Mouse (Mus musculus) testis, adult 2 months (tissue): ENCODE data around the gene B4galnt2. TPM values are rescaled to one million over a fixed set of nuclear protein-coding genes. Genes with fewer than 3 reads are reported as not detected.
"Not testable (repeated sequence)": the region's sequence is repeated elsewhere in the genome, so short reads cannot be mapped to it uniquely, and the experiment has no call there.

Experiments
- H3K27ac ChIP-seq: fragments of 200-500 bp; 2 replicates; pipeline ENCODE4 v1.5.1; 2012; ENCODE audit warnings: low read depth, low read length; ENCODE audit not compliant: control insufficient read depth, insufficient read depth
- H3K27me3 ChIP-seq: fragments of 200-500 bp; 2 replicates; pipeline ENCODE4 v1.6.1; 2012; ENCODE audit warnings: mild to moderate bottlenecking, low read length, moderate library complexity; ENCODE audit not compliant: control insufficient read depth, insufficient read depth
- H3K36me3 ChIP-seq: fragments of 200-500 bp; 2 replicates; pipeline ENCODE4 v1.6.1; 2012; ENCODE audit warnings: mild to moderate bottlenecking, low read length; ENCODE audit not compliant: control insufficient read depth, insufficient read depth
- H3K4me1 ChIP-seq: fragments of 200-500 bp; 2 replicates; pipeline ENCODE4 v1.6.1; 2012; ENCODE audit warnings: low read length; ENCODE audit not compliant: control insufficient read depth, insufficient read depth
- H3K4me3 ChIP-seq: fragments of 200-500 bp; 2 replicates; pipeline ENCODE4 v1.5.1; 2012; ENCODE audit warnings: low read depth, mild to moderate bottlenecking, low read length, moderate library complexity, mixed read lengths; ENCODE audit not compliant: control insufficient read depth
- CTCF ChIP-seq: fragments of 200-500 bp; IDR thresholded peaks from 2 replicates; pipeline ENCODE4 v1.5.1; 2012; ENCODE audit warnings: low read depth, mild to moderate bottlenecking, inconsistent platforms, low read length, moderate library complexity; ENCODE audit not compliant: control insufficient read depth, insufficient read depth, insufficient replicate concordance
- POLR2A ChIP-seq: fragments of 200-500 bp; IDR thresholded peaks from 2 replicates; pipeline ENCODE4 v1.6.1; 2012; ENCODE audit warnings: low read depth, mild to moderate bottlenecking, inconsistent platforms, low read length, moderate library complexity; ENCODE audit not compliant: control insufficient read depth
- polyA plus RNA-seq: library from polyadenylated mRNA; depleted of rRNA; stranded (reverse); fragments of >200 nt; gene quantifications from 2 replicates; pipeline ENCODE4 v1.2.3, GENCODE M21; 2012

Gene B4galnt2
- polyA plus RNA-seq, 1 experiment, result 0.35 TPM

DNA sequence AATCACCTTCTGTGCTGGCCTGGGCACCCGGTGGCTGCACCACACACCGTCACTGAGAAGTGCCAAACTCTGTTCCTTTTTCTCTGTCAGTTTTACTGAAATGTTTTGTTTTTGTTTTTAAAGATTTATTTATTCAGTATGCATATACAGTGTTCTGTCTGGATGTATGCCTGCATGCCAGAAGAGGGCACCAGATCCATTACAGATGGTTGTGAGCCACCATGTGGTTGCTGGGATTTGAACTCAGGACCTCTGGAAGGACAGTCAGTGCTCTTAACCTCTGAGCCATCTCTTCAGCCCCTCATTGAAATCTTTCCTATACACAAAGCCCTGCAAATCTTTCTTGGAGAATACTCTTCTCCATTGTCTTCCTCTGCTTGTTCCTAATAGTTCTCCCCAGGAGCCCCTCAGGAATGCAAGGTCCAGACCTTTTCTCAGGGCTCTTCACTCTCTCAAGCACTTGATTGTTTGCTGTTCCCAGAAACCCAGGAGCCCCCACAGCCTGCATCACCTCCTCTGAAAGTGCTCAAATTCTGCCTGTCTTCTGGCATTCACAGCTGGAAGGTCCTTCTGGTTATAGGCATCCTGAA is 24.1 kb downstream of the B4galnt2 start:
- H3K27ac ChIP-seq, result no peak overlapping the region
- no peak overlapping the region for H3K4me3 ChIP-seq
- H3K36me3 ChIP-seq, result no peaks in the 10 kb centered on the region
- H3K27me3 ChIP-seq, result no peaks in the 10 kb centered on the region
- H3K4me1 ChIP-seq, result no peaks in the 10 kb centered on the region
- TF ChIP-seq CTCF, result no peak
- TF ChIP-seq POLR2A, result no peak

DNA sequence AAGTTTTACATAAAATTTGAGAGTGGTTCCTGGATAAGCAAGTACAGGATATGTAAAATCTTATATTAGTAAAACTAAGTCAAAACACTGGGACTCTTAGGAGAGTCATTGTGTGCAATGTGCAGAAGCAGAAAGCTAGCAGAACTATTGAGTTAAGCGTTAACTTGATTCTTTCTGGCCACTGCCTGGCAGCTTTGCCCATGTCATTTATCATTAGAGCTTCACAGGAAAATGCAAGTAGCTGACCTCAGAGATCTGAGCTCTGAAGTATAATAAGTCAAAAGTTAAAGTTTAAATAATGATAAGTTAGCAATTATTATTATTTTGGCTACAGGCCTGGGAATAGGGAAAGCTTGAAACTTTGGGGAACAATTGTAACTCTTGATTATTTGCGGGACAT is 34.8 kb downstream of the B4galnt2 start:
- H3K27me3 ChIP-seq, H3K36me3 ChIP-seq, H3K4me1 ChIP-seq, H3K4me3 ChIP-seq, H3K27ac ChIP-seq: not testable (repeated sequence)

DNA sequence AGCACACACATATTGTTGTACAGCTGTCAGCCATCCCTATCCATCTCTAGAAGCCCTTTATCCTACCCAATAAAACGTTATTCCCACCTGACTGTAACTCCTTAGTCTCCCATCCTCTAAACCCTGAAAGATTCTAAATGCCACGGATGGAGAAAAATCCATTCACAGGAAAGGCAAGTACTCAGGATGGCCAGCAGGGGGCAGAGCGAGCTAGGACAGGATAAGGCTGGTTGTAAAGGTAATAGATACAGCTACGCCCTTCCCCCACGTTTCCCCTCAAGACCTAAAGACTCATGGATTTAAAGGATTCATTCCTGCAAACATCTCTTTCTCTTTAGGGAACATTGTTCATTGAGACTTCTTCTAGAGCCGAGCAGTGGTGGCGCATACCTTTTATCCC is 38.4 kb downstream of the B4galnt2 start:
- Histone ChIP-seq H3K27me3 (no peaks in the 10 kb centered on the region), H3K27ac (peak overlapping the region; percentile 91), H3K36me3 (no peaks in the 10 kb centered on the region), H3K4me1 (no peaks in the 10 kb centered on the region; the same call in none of the 2 replicates), H3K4me3 (peak overlapping the region; percentile 92)
- TF ChIP-seq POLR2A, result no peak
- TF ChIP-seq CTCF, result peak; percentile 70; the same call in 1 of the 2 replicates

DNA sequence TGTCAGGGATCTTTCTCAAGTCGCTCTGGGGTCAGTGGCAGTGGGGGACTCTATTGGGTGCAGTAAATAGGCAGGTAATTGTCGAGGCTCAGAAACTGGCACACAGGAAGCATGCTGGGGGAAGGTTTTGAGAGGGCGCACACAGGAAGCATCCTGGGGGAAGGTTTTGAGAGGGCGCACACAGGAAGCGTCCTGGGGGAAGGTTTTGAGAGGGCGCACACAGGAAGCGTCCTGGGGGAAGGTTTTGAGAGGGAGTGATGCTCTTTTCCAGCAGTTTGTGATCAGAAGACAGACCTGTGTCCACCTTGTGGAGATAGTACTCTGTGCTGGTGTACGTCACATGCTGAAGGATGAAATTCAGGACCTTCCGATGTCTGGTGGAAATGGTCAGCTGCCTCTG is 38.9 kb downstream of the B4galnt2 start:
- H3K27ac ChIP-seq, result peak overlapping the region; percentile 91
- no peaks in the 10 kb centered on the region; the same call in none of the 2 replicates for H3K4me1 ChIP-seq
- H3K4me3 ChIP-seq, result peak overlapping the region; percentile 92
- no peaks in the 10 kb centered on the region for H3K27me3 ChIP-seq
- H3K36me3 ChIP-seq, result no peaks in the 10 kb centered on the region
- TF ChIP-seq CTCF, result no peak
- TF ChIP-seq POLR2A, result peak; percentile 48; the same call in 1 of the 2 replicates

DNA sequence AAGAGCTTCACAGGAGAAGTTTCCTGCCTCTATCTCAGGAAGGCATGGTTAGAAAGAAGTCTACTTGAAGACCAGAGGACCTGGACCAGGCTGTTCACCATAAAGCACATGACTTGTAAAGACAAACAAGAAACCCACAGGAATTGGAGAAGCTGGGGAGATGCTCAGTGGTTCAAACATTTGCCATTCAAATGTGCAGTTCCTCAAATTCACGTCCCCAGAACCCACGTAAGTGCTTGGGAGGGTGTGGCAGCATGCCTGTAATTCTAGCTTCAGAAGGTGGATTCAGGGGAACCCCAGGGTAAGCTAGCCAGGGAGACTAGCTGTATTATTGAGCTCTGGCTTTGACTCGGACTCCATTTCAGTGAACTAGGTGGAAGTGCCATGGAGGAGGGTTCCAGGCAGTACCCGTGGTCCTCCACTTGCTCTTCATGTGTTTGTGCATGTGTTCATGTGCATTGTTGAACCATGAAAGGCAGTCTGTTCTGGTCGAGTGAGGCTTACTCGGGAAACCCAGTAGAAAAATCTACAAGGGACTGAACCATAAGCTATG is 44.7 kb downstream of the B4galnt2 start:
- no peaks in the 10 kb centered on the region for H3K36me3 ChIP-seq
- TF ChIP-seq CTCF (no peak), POLR2A (no peak)

DNA sequence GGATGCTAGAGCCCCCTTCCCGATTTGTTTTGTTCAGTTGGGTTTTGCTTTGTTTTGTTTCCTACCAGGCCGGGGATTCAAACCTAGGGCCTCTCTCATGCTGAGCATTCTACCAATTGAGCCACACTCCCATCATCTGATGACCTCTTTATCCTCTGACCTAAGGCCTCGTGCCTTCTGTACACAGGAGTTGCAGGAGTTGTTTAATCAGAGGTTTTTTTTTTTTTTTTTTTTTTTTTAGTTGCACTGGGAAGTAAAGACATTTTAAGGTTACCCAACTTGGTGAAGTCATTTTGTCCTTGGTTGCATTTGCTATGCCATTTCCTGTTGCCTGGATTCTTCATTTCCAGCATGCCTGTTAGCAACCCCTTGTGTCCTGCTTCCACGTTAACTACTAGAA is 45.2 kb downstream of the B4galnt2 start:
- H3K27ac ChIP-seq, result no peak overlapping the region
- no peak overlapping the region for H3K4me3 ChIP-seq
- TF ChIP-seq CTCF, result no peak
- TF ChIP-seq POLR2A, result no peak
- no peaks in the 10 kb centered on the region for H3K27me3 ChIP-seq
- H3K36me3 ChIP-seq, result no peaks in the 10 kb centered on the region
- no peaks in the 10 kb centered on the region; the same call in 1 of the 2 replicates for H3K4me1 ChIP-seq

More for the DNA sequence above, 44.7 kb downstream of the B4galnt2 start:
- H3K27me3 ChIP-seq, result no peaks in the 10 kb centered on the region
- H3K4me3 ChIP-seq, result no peak overlapping the region
- H3K27ac ChIP-seq, result no peak overlapping the region
- H3K4me1 ChIP-seq, result no peaks in the 10 kb centered on the region; the same call in 1 of the 2 replicates

DNA sequence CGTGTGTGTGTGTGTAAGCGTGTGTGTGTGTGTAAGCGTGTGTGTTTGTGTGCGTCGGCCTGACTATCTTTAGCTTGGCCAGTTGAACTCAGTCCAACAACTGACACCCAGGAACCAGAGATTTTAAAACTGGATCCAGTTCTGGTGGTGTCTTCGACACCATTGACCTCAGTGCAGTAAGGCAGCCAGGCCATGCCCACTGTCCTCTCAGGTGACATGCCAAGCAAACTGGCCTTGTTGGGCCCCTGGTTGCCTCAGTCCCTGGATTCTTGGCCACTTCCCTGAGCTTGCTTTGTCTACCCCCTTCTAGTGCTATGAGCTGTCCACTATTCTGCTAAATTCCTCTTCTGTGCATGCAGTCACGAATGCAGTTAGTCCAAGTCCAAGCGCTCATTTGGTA is 53.3 kb downstream of the B4galnt2 start:
- no peaks in the 10 kb centered on the region for H3K36me3 ChIP-seq
- no peaks in the 10 kb centered on the region for H3K27me3 ChIP-seq
- no peak overlapping the region for H3K27ac ChIP-seq
- H3K4me1 ChIP-seq, result peaks cover 4% of the 10 kb centered on the region
- TF ChIP-seq CTCF (no peak), POLR2A (no peak)
- H3K4me3 ChIP-seq, result no peak overlapping the region

DNA sequence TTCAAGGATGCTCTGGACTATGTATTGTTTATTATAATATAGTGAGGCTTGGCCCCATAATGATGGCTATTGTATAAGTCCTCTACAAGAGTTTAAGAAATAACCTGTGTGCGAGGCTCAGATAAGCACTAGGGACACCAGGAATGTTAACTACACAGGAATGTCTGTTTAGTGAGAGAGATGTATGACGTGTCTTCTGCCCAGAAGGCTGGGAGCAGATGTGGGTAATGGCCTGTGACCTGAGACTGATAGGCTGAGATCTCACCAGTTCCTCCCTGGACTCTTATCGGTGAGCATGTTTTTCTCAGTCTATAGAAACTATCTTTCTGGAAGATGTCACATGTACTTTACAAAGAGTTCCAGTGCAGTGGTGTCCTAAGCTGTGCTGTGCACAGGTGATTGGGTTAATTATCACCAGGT is 54.6 kb downstream of the B4galnt2 start:
- H3K27ac ChIP-seq, result no peak overlapping the region
- no peaks in the 10 kb centered on the region for H3K27me3 ChIP-seq
- H3K4me3 ChIP-seq, result peak overlapping the region; percentile 98; the same call in 1 of the 2 replicates
- H3K4me1 ChIP-seq, result peaks cover 4% of the 10 kb centered on the region
- no peaks in the 10 kb centered on the region for H3K36me3 ChIP-seq
- TF ChIP-seq CTCF, result no peak
- TF ChIP-seq POLR2A, result no peak
